In the genomic region with DNA sequence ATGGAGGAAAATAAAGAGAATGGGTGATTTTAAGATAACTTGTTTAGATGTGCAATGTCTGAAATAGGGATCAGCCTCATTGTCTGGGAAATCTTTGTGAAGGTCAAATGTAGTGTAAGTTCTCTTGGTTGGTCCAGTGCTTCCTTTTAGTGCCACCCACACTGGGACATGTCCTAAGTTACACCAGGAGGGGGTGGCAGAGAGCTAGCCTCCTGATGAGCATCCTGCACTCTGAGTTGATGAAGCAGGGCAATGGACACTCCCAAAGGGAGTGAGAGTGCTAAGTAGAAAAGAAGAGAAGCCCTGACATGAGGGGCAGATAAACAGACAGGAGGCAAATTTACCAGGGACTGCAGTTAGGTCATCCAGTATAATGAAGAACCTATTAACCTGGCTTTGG, we compare ENCODE assay signal across 8 mouse cellular contexts. TPM values are rescaled to one million over a fixed set of nuclear protein-coding genes. Genes with fewer than 3 reads are reported as not detected.
A peak's percentile ranks its signal among the peaks of the same experiment; 100 is the strongest.
DNase-seq lines count a peak whose midpoint lies in the region; ATAC-seq lines count a peak whose summit lies in the region.

No protein-coding gene starts in this region.

- no peak overlapping the region for H3K4me2 ChIP-seq in forebrain, embryonic 13.5 days
- H3K4me2 ChIP-seq in midbrain, embryonic 12.5 days (replicated peaks), result no peak overlapping the region

- H3K27me3 ChIP-seq in forebrain, embryonic 13.5 days, result no peaks in the 10 kb centered on the region
- H3K27me3 ChIP-seq in midbrain, embryonic 12.5 days, result no peaks in the 10 kb centered on the region

- no peaks in the 10 kb centered on the region for H3K4me1 ChIP-seq in forebrain, embryonic 13.5 days
- no peaks in the 10 kb centered on the region for H3K4me1 ChIP-seq in midbrain, embryonic 12.5 days

- peak; percentile 85 for ATAC-seq in forebrain, embryonic 13.5 days
- ATAC-seq in midbrain, embryonic 12.5 days (ENCODE audit: low FRiP score, low read depth), result peak; percentile 71; the same call in 1 of the 2 replicates
- no peak for ATAC-seq in megakaryocyte, adult 5-6 weeks (ENCODE audit: poor library complexity, severe bottlenecking)

- no peak overlapping the region for H3K4me3 ChIP-seq in forebrain, embryonic 13.5 days
- no peak overlapping the region for H3K4me3 ChIP-seq in midbrain, embryonic 12.5 days

- H3K36me3 ChIP-seq in forebrain, embryonic 13.5 days (ENCODE audit: poor library complexity, severe bottlenecking), result no peaks in the 10 kb centered on the region
- no peaks in the 10 kb centered on the region for H3K36me3 ChIP-seq in midbrain, embryonic 12.5 days

- H3K9ac ChIP-seq in forebrain, embryonic 13.5 days, result no peak overlapping the region
- H3K9ac ChIP-seq in midbrain, embryonic 12.5 days (replicated peaks), result no peak overlapping the region

- peak; percentile 6 to 14 for DNase-seq in cerebellum, adult 18-20 months
- no peak for DNase-seq in cerebellum, adult 11-12 months
- DNase-seq in thymus, postnatal 14 days, result peak; percentile 2
- no peak for DNase-seq in thymus, postnatal 0 days (ENCODE audit: low spot score)
- peak; percentile 4 for DNase-seq in kidney, postnatal 14 days

- H3K9me3 ChIP-seq in forebrain, embryonic 13.5 days (replicated peaks), result no peaks in the 10 kb centered on the region
- no peaks in the 10 kb centered on the region for H3K9me3 ChIP-seq in midbrain, embryonic 12.5 days

- H3K27ac ChIP-seq in forebrain, embryonic 13.5 days, result no peak overlapping the region
- H3K27ac ChIP-seq in midbrain, embryonic 12.5 days (replicated peaks), result no peak overlapping the region

RNA-seq across cellular contexts. Expression of gene Gm7073, which starts 35.1 kb away (rescaled TPM):
- polyA plus RNA-seq in thymus, postnatal 0 days (2015; fragmentation: Nextera tagmentation; extraction: Ambion mirVana), result not detected in 2 replicates
- polyA plus RNA-seq in forebrain, embryonic 13.5 days (2015; fragmentation: Nextera tagmentation; extraction: Ambion mirVana), result not detected in 2 replicates
- polyA plus RNA-seq in midbrain, embryonic 12.5 days (2016; fragmentation: Nextera tagmentation; extraction: Ambion mirVana), result not detected in 2 replicates
- total RNA-seq in megakaryocyte, adult 5-6 weeks (2015), result not detected in 2 replicates
- total RNA-seq in megakaryocyte, adult 5-6 weeks (2017), result not detected in 2 replicates

Comparison
In these comparisons a context has a peak if more than half of its experiments do, and no peak if none do; other contexts are left out.
1. DNase-seq: peak in cerebellum, adult 18-20 months (2 of 2), thymus, postnatal 14 days (single experiment) and kidney, postnatal 14 days (single experiment); none in cerebellum, adult 11-12 months (single experiment) and thymus, postnatal 0 days (single experiment).